Mouse (Mus musculus): ENCODE results near the gene Cys1. TPM values are rescaled to one million over a fixed set of nuclear protein-coding genes. Genes with fewer than 3 reads are reported as not detected.

The Cys1 gene
- polyA plus RNA-seq, 1 experiment from 2014 or later, result 1.2 TPM

GRCm38 (mm10) chr12:24656436-24656835 lies 25.2 kb downstream of the Cys1 start:
- no peaks in the 10 kb centered on the region for H3K27me3 ChIP-seq (ENCODE audit: control insufficient read depth, insufficient read depth, low read length)
- no peaks in the 10 kb centered on the region for H3K9me3 ChIP-seq (ENCODE audit: control insufficient read depth, low read length)
- DNase-seq (ENCODE audit: low spot score), result no peak
- H3K4me1 ChIP-seq (replicated peaks; ENCODE audit: control insufficient read depth, insufficient read depth, low read length), result peaks cover 4% of the 10 kb centered on the region; the same call in 1 of the 2 replicates
- 76% methylated on average over 3 of the region's 3 CpGs for WGBS
- peak overlapping the region; percentile 27; the same call in 1 of the 2 replicates for H3K9ac ChIP-seq (ENCODE audit: low read depth, low read length)
- no peak overlapping the region for H3K4me3 ChIP-seq (ENCODE audit: low read depth, low read length)
- H3K27ac ChIP-seq (ENCODE audit: low read depth, low read length), result peak overlapping the region; percentile 24; the same call in 1 of the 2 replicates
- peaks cover 5% of the 10 kb centered on the region; the same call in 1 of the 2 replicates for H3K36me3 ChIP-seq (ENCODE audit: control insufficient read depth, insufficient read depth, low read length)
- no peak for ATAC-seq (ENCODE audit: low FRiP score)
- H3K4me2 ChIP-seq (replicated peaks; ENCODE audit: low read depth, low read length), result 0 out of 2 replicates have a peak overlapping the region, but pooled peaks have one; percentile 11

- WGBS, result 81% methylated on average over 16 of the region's 16 CpGs
- no peak for ATAC-seq (ENCODE audit: low FRiP score)
- no peaks in the 10 kb centered on the region for H3K9me3 ChIP-seq (ENCODE audit: control insufficient read depth, low read length)
- H3K4me3 ChIP-seq (ENCODE audit: low read depth, low read length), result no peak overlapping the region
- H3K27ac ChIP-seq (ENCODE audit: low read depth, low read length), result no peak overlapping the region
- peaks cover 5% of the 10 kb centered on the region; the same call in 1 of the 2 replicates for H3K36me3 ChIP-seq (ENCODE audit: control insufficient read depth, insufficient read depth, low read length)
- peaks cover 7% of the 10 kb centered on the region for H3K4me1 ChIP-seq (replicated peaks; ENCODE audit: control insufficient read depth, insufficient read depth, low read length)
- H3K4me2 ChIP-seq (replicated peaks; ENCODE audit: low read depth, low read length), result no peak overlapping the region
- no peaks in the 10 kb centered on the region for H3K27me3 ChIP-seq (ENCODE audit: control insufficient read depth, insufficient read depth, low read length)
- DNase-seq (ENCODE audit: low spot score), result no peak
- H3K9ac ChIP-seq (ENCODE audit: low read depth, low read length), result no peak overlapping the region
These were observed 27.3 kb downstream of the Cys1 start for GRCm38 (mm10) chr12:24654065-24654862.

- peaks cover 7% of the 10 kb centered on the region for H3K4me1 ChIP-seq (replicated peaks; ENCODE audit: control insufficient read depth, insufficient read depth, low read length)
These were observed 29.8 kb downstream of the Cys1 start for GRCm38 (mm10) chr12:24651642-24652342.

GRCm38 (mm10) chr12:24651063-24651557 lies 30.5 kb downstream of the Cys1 start, which contains the start of gene Klf11:
Gene Klf11, plus strand, starts transcription at chr12:24651274.
- ATAC-seq (ENCODE audit: low FRiP score), result peak; percentile 94
- Histone ChIP-seq H3K4me1 (replicated peaks; ENCODE audit: control insufficient read depth, insufficient read depth, low read length) (peaks cover 7% of the 10 kb centered on the region), H3K27ac (ENCODE audit: low read depth, low read length) (peak within 1 kb of the TSS; percentile 89), H3K36me3 (ENCODE audit: control insufficient read depth, insufficient read depth, low read length) (peaks cover 5% of the 10 kb centered on the region; the same call in 1 of the 2 replicates), H3K9ac (ENCODE audit: low read depth, low read length) (peak within 1 kb of the TSS; percentile 91), H3K27me3 (ENCODE audit: control insufficient read depth, insufficient read depth, low read length) (no peaks in the 10 kb centered on the region), H3K4me2 (replicated peaks; ENCODE audit: low read depth, low read length) (peak within 1 kb of the TSS; percentile 67), H3K4me3 (ENCODE audit: low read depth, low read length) (peak within 1 kb of the TSS; percentile 94), H3K9me3 (ENCODE audit: control insufficient read depth, low read length) (no peaks in the 10 kb centered on the region)
- peak; percentile 99 for DNase-seq (ENCODE audit: low spot score)
- WGBS, result 0% methylated on average over 36 of the region's 68 CpGs

More at GRCm38 (mm10) chr12:24651642-24652342, 29.8 kb downstream of the Cys1 start:
- ATAC-seq (ENCODE audit: low FRiP score) (peak; percentile 91), DNase-seq (ENCODE audit: low spot score) (peak; percentile 96)
- no peaks in the 10 kb centered on the region for H3K27me3 ChIP-seq (ENCODE audit: control insufficient read depth, insufficient read depth, low read length)
- peak overlapping the region; percentile 91 for H3K9ac ChIP-seq (ENCODE audit: low read depth, low read length)
- peaks cover 5% of the 10 kb centered on the region; the same call in 1 of the 2 replicates for H3K36me3 ChIP-seq (ENCODE audit: control insufficient read depth, insufficient read depth, low read length)
- H3K4me3 ChIP-seq (ENCODE audit: low read depth, low read length), result peak overlapping the region; percentile 94
- peak overlapping the region; percentile 89 for H3K27ac ChIP-seq (ENCODE audit: low read depth, low read length)
- H3K9me3 ChIP-seq (ENCODE audit: control insufficient read depth, low read length), result no peaks in the 10 kb centered on the region
- peak overlapping the region; percentile 60 for H3K4me2 ChIP-seq (replicated peaks; ENCODE audit: low read depth, low read length)
- WGBS, result 1% methylated on average over 36 of the region's 36 CpGs

GRCm38 (mm10) chr12:24650415-24651062 lies 31.1 kb downstream of the Cys1 start:
- WGBS, result 4% methylated on average over 22 of the region's 22 CpGs
- DNase-seq (ENCODE audit: low spot score), result no peak
- peaks cover 5% of the 10 kb centered on the region; the same call in 1 of the 2 replicates for H3K36me3 ChIP-seq (ENCODE audit: control insufficient read depth, insufficient read depth, low read length)

GRCm38 (mm10) chr12:24648094-24648493 lies 33.5 kb downstream of the Cys1 start:
- 75% methylated on average over 1 of the region's 1 CpGs for WGBS
- DNase-seq (ENCODE audit: low spot score) (no peak), ATAC-seq (ENCODE audit: low FRiP score) (no peak)
- H3K4me3 ChIP-seq (ENCODE audit: low read depth, low read length), result no peak overlapping the region
- H3K4me1 ChIP-seq (replicated peaks; ENCODE audit: control insufficient read depth, insufficient read depth, low read length), result peaks cover 7% of the 10 kb centered on the region
- H3K4me2 ChIP-seq (replicated peaks; ENCODE audit: low read depth, low read length), result no peak overlapping the region
- no peaks in the 10 kb centered on the region for H3K36me3 ChIP-seq (ENCODE audit: control insufficient read depth, insufficient read depth, low read length)
- H3K9ac ChIP-seq (ENCODE audit: low read depth, low read length), result no peak overlapping the region
- H3K27me3 ChIP-seq (ENCODE audit: control insufficient read depth, insufficient read depth, low read length), result no peaks in the 10 kb centered on the region
- H3K9me3 ChIP-seq (ENCODE audit: control insufficient read depth, low read length), result no peaks in the 10 kb centered on the region
- no peak overlapping the region for H3K27ac ChIP-seq (ENCODE audit: low read depth, low read length)

More at GRCm38 (mm10) chr12:24650415-24651062, 31.1 kb downstream of the Cys1 start:
- Histone ChIP-seq H3K4me3 (ENCODE audit: low read depth, low read length) (peak overlapping the region; percentile 94), H3K4me2 (replicated peaks; ENCODE audit: low read depth, low read length) (peak overlapping the region; percentile 67), H3K27me3 (ENCODE audit: control insufficient read depth, insufficient read depth, low read length) (no peaks in the 10 kb centered on the region), H3K9ac (ENCODE audit: low read depth, low read length) (peak overlapping the region; percentile 53), H3K4me1 (replicated peaks; ENCODE audit: control insufficient read depth, insufficient read depth, low read length) (peaks cover 7% of the 10 kb centered on the region), H3K9me3 (ENCODE audit: control insufficient read depth, low read length) (no peaks in the 10 kb centered on the region), H3K27ac (ENCODE audit: low read depth, low read length) (no peak overlapping the region)
- ATAC-seq (ENCODE audit: low FRiP score), result peak; percentile 23

- Histone ChIP-seq H3K36me3 (ENCODE audit: control insufficient read depth, insufficient read depth, low read length) (no peaks in the 10 kb centered on the region), H3K9ac (ENCODE audit: low read depth, low read length) (no peak overlapping the region), H3K4me3 (ENCODE audit: low read depth, low read length) (no peak overlapping the region), H3K4me2 (replicated peaks; ENCODE audit: low read depth, low read length) (no peak overlapping the region), H3K4me1 (replicated peaks; ENCODE audit: control insufficient read depth, insufficient read depth, low read length) (peaks cover 3% of the 10 kb centered on the region; the same call in 1 of the 2 replicates), H3K27ac (ENCODE audit: low read depth, low read length) (no peak overlapping the region), H3K27me3 (ENCODE audit: control insufficient read depth, insufficient read depth, low read length) (no peaks in the 10 kb centered on the region), H3K9me3 (ENCODE audit: control insufficient read depth, low read length) (no peaks in the 10 kb centered on the region)
- WGBS, result 81% methylated on average over 6 of the region's 6 CpGs
- DNase-seq (ENCODE audit: low spot score), result no peak
- no peak for ATAC-seq (ENCODE audit: low FRiP score)
These were observed 35.7 kb downstream of the Cys1 start for GRCm38 (mm10) chr12:24645901-24646300.

GRCm38 (mm10) chr12:24644125-24644571 lies 37.5 kb downstream of the Cys1 start:
- Histone ChIP-seq H3K9me3 (ENCODE audit: control insufficient read depth, low read length) (no peaks in the 10 kb centered on the region), H3K36me3 (ENCODE audit: control insufficient read depth, insufficient read depth, low read length) (no peaks in the 10 kb centered on the region), H3K27ac (ENCODE audit: low read depth, low read length) (no peak overlapping the region), H3K4me2 (replicated peaks; ENCODE audit: low read depth, low read length) (no peak overlapping the region), H3K9ac (ENCODE audit: low read depth, low read length) (no peak overlapping the region), H3K4me3 (ENCODE audit: low read depth, low read length) (no peak overlapping the region), H3K4me1 (replicated peaks; ENCODE audit: control insufficient read depth, insufficient read depth, low read length) (no peaks in the 10 kb centered on the region), H3K27me3 (ENCODE audit: control insufficient read depth, insufficient read depth, low read length) (no peaks in the 10 kb centered on the region)
- 48% methylated on average over 1 of the region's 1 CpGs for WGBS
- DNase-seq (ENCODE audit: low spot score) (no peak), ATAC-seq (ENCODE audit: low FRiP score) (no peak)

Data from hindbrain, embryonic 11.5 days (tissue).